Mouse (Mus musculus) lung, adult 2 months (tissue): ENCODE data around the gene Slc35e1.

ENCODE experiments used
- CTCF ChIP-seq: fragments of 200-500 bp; IDR thresholded peaks from 2 replicates; pipeline ENCODE4 v1.5.1; 2011; ENCODE audit warnings: mild to moderate bottlenecking, low read length, control low read depth; ENCODE audit not compliant: insufficient read depth
- POLR2A ChIP-seq: fragments of 200-500 bp; IDR thresholded peaks from 2 replicates; pipeline ENCODE4 v1.6.1; 2011; ENCODE audit warnings: low read depth, mild to moderate bottlenecking, control low read depth, low read length, borderline replicate concordance; ENCODE audit errors: extremely low read depth

DNA sequence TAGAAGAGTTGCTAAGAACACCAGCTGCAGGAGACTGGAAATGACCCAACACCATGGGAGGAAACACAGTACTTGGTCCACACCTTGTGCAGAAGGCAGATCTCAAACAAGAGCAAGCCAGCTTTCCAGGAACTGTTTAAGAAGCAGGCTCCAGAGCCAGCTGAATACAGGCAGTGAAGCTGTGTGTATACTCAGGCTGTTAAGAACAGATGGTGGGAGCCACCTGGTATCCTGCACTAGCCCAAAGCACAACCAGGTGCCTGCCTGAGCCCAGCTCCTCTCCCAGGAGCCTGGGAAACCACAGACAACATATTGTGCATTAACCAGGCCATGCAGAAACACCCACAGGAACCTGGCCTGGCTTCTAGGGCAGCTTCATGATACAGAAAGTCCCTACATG is 11.7 kb upstream of the Slc35e1 start:
- TF ChIP-seq CTCF = no peak
- TF ChIP-seq POLR2A = no peak
